Mouse (Mus musculus) megakaryocyte, embryonic 14.5 days (primary cell): ENCODE results near the gene Nr2c2ap. TPM values are rescaled to one million over a fixed set of nuclear protein-coding genes. Genes with fewer than 3 reads are reported as not detected.
A peak's percentile ranks its signal among the peaks of the same experiment; 100 is the strongest.

ENCODE experiments used
- H3K27me3 ChIP-seq: replicated peaks from 2 replicates; pipeline ENCODE3; 2012; ENCODE audit warnings: inconsistent platforms
- H3K36me3 ChIP-seq: replicated peaks from 2 replicates; pipeline ENCODE3; 2012; ENCODE audit warnings: low read length, inconsistent platforms, mixed read lengths
- H3K4me1 ChIP-seq: 2 replicates; pipeline ENCODE4 v1.6.1; 2012; ENCODE audit warnings: inconsistent platforms
- H3K4me3 ChIP-seq: replicated peaks from 2 replicates; pipeline ENCODE3; 2012; ENCODE audit warnings: moderate library complexity, mild to moderate bottlenecking, inconsistent platforms
- H3K9me3 ChIP-seq: 2 replicates; pipeline ENCODE4 v1.6.1; 2012; ENCODE audit warnings: inconsistent platforms
- FLI1 ChIP-seq: IDR thresholded peaks from 2 replicates; pipeline ENCODE4 v1.6.1; 2012; ENCODE audit warnings: low read length, inconsistent platforms, mixed read lengths
- GATA1 ChIP-seq: IDR thresholded peaks from 3 replicates; pipeline ENCODE4 v1.6.1; 2012; ENCODE audit warnings: mixed read lengths, low read length, inconsistent platforms, borderline replicate concordance
- polyA plus RNA-seq: library from polyadenylated mRNA; stranded (reverse); fragments of >175 nt; gene quantifications from 2 replicates; pipeline ENCODE4 v1.2.3, GENCODE M21; 2012; ENCODE audit warnings: low replicate concordance; ENCODE audit not compliant: insufficient read depth

Gene Nr2c2ap
- polyA plus RNA-seq, 1 experiment: 14.3 TPM

DNA sequence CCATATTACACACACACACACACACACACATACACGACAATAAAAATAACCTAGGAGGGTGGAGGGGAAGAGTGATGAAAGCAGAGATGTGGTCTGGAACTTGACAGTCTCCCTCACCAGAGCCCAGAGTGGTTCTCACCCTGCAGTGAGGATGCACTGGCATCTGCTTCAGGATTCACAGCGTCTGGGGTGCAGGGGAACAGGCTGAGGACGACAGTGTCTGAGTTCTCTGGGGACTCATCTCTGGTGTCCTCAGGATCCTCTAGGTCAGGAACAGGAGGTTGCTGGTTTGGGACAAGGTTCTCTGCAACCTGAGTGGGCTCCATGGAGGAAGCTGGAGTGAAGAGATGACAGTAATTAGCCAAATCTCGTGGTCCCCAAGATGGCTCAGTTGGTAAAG is 6.8 kb downstream of the Nr2c2ap start:
- Histone ChIP-seq H3K36me3 (peaks cover 62% of the 10 kb centered on the region), H3K27me3 (no peaks in the 10 kb centered on the region), H3K9me3 (no peaks in the 10 kb centered on the region), H3K4me3 (peak overlapping the region; percentile 96), H3K4me1 (peaks cover 62% of the 10 kb centered on the region)
- no peak for TF ChIP-seq GATA1
- TF ChIP-seq FLI1: no peak

DNA sequence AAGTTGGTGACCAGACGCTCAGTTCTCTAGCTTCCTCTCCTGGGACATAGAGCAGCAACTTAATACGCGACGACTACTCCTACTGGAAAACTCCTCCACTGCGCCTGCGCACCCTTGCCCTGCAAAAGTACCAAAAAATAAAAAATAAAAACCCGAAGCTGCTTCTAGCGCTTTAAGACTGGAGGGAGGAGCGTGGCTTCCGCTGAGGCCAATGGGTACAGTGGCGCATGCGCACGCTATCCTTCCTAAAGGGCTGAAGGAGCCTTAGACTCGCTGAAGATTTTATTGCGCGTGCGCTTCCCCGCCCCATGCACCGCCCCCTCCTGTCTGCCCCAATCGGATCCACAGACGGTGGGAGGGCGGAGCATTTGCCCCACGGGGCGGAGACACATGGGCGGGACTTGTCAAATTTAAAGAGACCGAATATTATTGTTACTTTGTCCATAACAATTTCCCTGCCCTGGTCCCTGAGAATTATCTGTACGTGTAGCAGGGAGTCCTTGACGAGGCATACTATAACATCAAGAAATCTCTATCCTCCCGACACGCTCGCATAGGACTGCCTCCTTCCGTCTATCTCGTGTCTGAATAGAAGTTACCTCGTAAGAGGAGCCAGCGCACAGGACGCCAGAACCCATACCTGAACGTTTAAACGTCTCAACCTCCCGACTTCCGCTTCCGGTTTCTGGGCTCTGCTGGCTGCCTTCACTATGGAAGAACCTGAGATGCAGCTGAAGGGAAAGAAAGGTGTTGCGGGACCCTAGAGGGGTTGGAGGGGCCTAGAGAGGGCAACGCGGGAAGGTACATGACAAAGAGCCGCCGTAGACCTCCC is 8.1 kb downstream of the Nr2c2ap start, which contains the start of the genes Rfxank, Borcs8 and Mef2b:
Gene Rfxank, minus strand, starts transcription at position 129 of the 832 bp plus-strand sequence.
Gene Borcs8, plus strand, starts transcription at position 474 of the 832 bp plus-strand sequence.
Gene Mef2b, plus strand, starts transcription at position 686 of the 832 bp plus-strand sequence.
- H3K4me1 ChIP-seq: peaks cover 49% of the 10 kb centered on the region
- peak within 1 kb of the TSS; percentile 96 for H3K4me3 ChIP-seq
- H3K9me3 ChIP-seq: no peaks in the 10 kb centered on the region
- no peak for TF ChIP-seq FLI1
- no peak for TF ChIP-seq GATA1
- H3K36me3 ChIP-seq: peaks cover 61% of the 10 kb centered on the region
- no peaks in the 10 kb centered on the region for H3K27me3 ChIP-seq

DNA sequence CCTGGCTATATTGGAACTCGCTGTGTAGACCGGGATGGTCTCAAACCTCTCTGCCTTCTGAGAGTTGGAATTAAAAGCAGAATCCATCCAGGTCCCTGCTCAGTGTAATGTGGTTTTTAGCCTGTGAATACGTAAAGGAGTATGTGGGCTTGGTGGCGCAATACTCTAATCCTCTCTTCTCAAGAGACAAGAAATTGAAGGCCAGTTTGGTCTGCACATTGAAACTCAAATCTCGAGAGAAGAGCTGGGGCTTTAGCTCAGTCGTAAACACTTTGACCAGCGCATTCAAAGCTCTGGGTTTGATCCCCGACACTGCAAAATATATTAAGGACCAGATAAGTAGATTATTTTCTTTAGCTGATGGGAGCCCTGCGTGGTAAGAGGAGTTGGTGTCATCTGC is 8.8 kb downstream of the Nr2c2ap start:
- no peaks in the 10 kb centered on the region for H3K27me3 ChIP-seq
- no peaks in the 10 kb centered on the region for H3K9me3 ChIP-seq
- no peak for TF ChIP-seq GATA1
- TF ChIP-seq FLI1: no peak
- H3K4me3 ChIP-seq: peak overlapping the region; percentile 96
- peaks cover 41% of the 10 kb centered on the region for H3K4me1 ChIP-seq
- peaks cover 61% of the 10 kb centered on the region for H3K36me3 ChIP-seq

DNA sequence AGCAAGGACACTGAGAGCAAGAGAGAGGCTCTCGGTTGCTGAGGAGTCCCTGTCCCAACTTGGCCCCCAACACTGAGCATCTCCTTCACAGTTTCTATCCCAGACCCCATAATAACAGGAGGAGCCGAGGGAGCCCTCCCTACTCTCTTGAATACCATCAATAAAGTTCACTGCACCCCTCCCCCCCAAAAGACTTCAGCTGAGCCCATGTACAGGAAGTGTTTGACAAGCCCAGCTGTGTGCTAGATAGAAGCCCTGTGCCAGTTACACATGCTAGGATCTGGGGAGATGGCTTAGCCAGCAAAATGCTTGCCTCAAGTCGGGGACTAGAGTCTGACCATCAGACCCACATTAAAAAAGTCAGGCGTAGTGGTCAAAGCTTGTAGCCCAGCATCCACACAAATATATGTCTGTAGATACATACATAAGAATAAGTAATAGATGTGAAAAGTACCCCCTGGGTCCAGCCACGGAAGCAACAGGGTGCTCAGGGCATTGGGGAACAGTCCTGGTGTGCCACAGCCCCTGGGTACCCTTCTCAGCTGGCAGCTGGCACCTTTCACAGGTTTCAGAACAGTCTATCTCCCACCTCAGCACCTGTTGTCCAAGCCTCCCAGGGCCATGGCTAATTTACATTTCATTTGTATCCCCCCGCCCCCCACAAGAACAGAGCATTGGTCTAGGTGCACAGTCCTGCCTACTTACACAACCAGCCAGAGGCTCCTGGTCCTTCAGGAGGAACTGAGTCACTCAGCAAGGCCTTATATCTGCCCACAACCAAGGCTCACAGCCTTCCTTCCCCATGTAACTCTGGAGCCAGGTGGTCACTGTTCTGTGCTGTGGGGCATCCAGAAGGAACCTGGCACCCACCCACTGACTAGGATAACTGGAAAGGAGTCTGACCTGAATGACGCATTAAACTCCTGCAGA is 16.8 kb downstream of the Nr2c2ap start:
- no peaks in the 10 kb centered on the region for H3K9me3 ChIP-seq
- peaks cover 40% of the 10 kb centered on the region for H3K4me1 ChIP-seq
- no peaks in the 10 kb centered on the region for H3K27me3 ChIP-seq
- peaks cover 64% of the 10 kb centered on the region for H3K36me3 ChIP-seq
- H3K4me3 ChIP-seq: peak overlapping the region; percentile 42
- TF ChIP-seq FLI1 (no peak), GATA1 (no peak)

DNA sequence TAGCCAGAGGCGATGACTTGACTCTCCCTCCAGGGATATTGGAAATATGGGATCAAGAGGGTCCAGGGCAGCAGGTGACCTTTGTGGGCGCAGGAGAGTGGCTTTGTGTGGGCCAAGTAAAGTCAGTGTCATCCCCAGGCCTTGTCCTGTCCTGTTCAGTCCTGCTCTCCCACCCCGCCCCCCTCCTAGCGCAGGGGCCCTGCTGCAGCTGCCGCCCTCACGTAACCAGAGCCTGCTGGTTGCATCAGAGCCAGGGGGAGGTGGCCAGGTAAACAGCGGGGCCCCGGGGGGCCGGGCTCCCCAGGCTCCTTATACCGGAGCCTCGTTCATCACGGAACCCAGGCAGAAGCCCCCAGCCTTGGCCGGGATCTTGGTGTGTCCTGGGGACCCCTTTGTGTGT is 19.0 kb downstream of the Nr2c2ap start:
- TF ChIP-seq FLI1: no peak
- TF ChIP-seq GATA1: no peak
- Histone ChIP-seq H3K4me1 (peaks cover 43% of the 10 kb centered on the region), H3K27me3 (peaks cover 5% of the 10 kb centered on the region), H3K36me3 (peaks cover 42% of the 10 kb centered on the region), H3K9me3 (no peaks in the 10 kb centered on the region), H3K4me3 (no peak overlapping the region)

DNA sequence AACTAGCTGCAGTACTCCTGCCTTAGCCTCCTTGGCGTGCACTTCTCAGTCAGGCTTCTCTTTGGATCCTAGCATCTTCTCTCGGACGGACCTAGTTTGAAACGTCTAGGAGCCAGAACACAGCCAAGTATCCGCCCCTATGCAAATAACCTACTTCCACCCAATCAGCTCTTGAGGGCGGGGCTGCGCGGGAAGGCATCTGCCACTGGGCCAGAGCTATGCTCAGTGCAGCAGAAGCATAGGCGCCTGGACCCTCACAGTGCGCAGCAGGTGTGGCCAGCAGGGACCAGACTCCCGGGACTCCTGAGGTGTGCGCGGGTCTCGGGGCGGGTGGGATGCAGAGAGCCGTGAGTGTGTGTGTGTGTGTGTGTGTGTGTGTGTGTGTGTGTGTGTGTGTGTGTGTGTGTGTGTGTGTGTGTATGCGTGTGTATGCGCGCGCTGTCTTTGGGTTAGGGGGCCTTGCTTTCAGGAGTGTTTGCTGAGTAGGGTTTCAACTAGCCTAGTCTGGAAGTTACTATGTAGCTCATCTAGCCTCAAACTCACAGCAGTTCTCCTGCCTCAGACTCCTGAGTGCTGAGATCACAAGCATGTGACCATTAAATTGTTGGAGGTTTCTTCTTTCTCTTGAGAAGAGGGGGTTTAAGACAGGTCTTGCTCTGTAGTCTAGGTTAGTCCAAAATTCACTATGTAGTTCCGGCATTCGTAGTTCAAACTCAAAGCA is 21.6 kb downstream of the Nr2c2ap start:
- no peak for TF ChIP-seq GATA1
- no peak for TF ChIP-seq FLI1
- Histone ChIP-seq H3K27me3 (peaks cover 28% of the 10 kb centered on the region), H3K4me1 (peaks cover 37% of the 10 kb centered on the region), H3K9me3 (no peaks in the 10 kb centered on the region), H3K36me3 (peaks cover 17% of the 10 kb centered on the region), H3K4me3 (peak overlapping the region; percentile 80)

DNA sequence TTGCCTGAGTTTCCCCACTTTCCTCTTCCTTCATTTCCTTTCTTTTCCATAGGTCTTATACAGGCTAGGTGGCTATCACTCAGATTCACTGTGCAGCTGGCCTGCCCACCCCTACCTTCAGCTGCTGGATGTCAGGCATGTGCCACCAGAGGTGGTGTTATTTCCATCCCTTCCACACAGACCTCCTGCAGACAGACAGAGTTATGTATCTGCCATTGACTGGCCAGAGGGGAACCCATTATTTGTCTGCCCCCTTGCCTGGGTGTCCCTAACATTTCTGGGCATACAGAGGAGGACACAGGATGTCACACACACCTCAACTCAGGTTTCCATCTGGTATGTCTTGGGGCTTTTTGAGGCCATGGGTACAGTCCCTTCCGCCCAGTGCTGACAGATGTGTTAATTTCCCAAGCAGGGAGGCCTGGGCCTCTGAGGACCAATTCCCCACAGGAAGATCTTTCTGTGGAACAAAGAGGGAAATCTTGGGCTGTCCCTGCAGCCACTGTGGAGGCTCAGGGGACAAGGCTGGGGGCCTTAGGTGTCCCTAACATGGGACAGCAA is 26.2 kb downstream of the Nr2c2ap start:
- Histone ChIP-seq H3K27me3 (peaks cover 59% of the 10 kb centered on the region), H3K4me3 (no peak overlapping the region), H3K9me3 (no peaks in the 10 kb centered on the region), H3K4me1 (peaks cover 34% of the 10 kb centered on the region), H3K36me3 (no peaks in the 10 kb centered on the region)
- TF ChIP-seq FLI1 (no peak), GATA1 (no peak)

DNA sequence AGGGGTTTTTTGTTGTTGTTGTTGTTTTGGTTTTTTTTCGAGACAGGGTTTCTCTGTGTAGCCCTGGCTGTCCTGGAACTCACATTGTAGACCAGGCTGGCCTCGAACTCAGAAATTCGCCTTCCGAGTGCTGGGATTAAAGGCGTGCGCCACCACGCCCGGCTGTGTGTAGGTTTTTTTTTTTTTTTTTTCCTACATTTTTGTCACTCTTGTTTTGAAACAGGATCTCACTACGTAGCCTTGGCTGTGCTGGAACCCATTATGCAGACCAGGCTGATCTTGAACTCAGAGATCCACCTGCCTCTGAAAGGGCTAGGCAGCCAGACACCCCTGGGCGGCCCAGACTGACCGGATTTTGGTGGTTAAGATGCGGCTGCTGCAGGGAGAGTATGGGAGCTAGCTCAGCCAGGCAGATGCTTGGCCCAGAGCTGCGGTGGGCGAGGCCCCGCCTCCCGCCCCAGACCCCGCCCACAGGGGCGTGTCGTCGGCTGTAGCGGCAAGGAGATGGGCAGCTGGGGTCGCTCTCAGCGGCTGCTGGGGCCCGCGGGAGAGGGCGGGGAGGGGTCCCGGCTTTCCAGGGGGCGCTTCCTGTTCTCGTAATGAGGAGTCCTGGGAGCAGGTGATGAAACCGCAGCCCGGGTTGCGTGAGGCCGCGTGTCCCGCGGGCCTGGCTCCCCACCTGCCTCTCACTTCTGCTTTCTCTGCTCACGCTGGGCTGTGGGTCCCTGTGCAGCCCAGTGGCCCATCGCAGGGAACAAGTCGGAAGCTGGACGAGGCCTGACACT is 27.1 kb downstream of the Nr2c2ap start:
- peak overlapping the region; percentile 92 for H3K4me3 ChIP-seq
- no peaks in the 10 kb centered on the region for H3K9me3 ChIP-seq
- H3K27me3 ChIP-seq: peaks cover 64% of the 10 kb centered on the region
- H3K36me3 ChIP-seq: no peaks in the 10 kb centered on the region
- no peak for TF ChIP-seq GATA1
- no peak for TF ChIP-seq FLI1
- H3K4me1 ChIP-seq: peaks cover 25% of the 10 kb centered on the region

DNA sequence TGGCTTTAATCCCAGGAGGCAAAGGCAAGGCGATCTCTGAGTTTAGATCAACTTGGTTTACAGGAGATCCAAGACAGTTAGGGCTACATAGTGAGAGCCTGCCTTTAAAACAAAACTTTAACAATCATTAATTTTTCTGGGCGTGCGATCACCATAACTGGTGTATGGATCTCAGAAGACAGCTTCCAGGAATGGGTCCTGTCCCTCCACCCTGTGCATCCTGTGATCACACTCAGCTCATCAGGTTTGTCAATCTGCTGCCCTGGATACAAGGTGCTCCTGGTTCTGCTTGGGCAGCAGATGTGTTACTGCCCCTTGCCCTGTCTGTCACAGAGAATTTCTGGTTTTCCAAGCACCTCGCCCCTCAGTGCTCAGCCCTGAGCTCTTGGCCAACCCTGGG is 28.1 kb downstream of the Nr2c2ap start:
- H3K4me1 ChIP-seq: peaks cover 29% of the 10 kb centered on the region

More for the DNA sequence above, 28.1 kb downstream of the Nr2c2ap start:
- Histone ChIP-seq H3K9me3 (no peaks in the 10 kb centered on the region), H3K27me3 (peaks cover 73% of the 10 kb centered on the region), H3K36me3 (no peaks in the 10 kb centered on the region), H3K4me3 (no peak overlapping the region)
- TF ChIP-seq FLI1 (no peak), GATA1 (no peak)
